Mouse (Mus musculus) erythroblast, adult 5-6 weeks (primary cell): Measurements from ENCODE around the gene Stpg1. TPM values are rescaled to one million over a fixed set of nuclear protein-coding genes. Genes with fewer than 3 reads are reported as not detected.

Experiments used
- ATAC-seq: replicated peaks from 2 replicates; pipeline ENCODE4 v1.8.0; 2016; ENCODE audit warnings: moderate number of reproducible peaks, mild to moderate bottlenecking, moderate TSS enrichment, inconsistent platforms; ENCODE audit not compliant: poor library complexity, low FRiP score, severe bottlenecking
- total RNA-seq, 2 experiments: library from RNA; stranded (forward) in 1 of 2; stranded (reverse) in 1 of 2; fragments of 150-400 nt in 1 of 2; fragments of 200-764, 138-1000 nt in 1 of 2; gene quantifications; 2 replicates each; pipeline versions ENCODE4 v1.2.3 to v1.2.4; 2015 to 2017; ENCODE audit warnings: low replicate concordance in 2 of 2

The Stpg1 gene
- total RNA-seq, 2 experiments from 2014 or later = not detected

DNA sequence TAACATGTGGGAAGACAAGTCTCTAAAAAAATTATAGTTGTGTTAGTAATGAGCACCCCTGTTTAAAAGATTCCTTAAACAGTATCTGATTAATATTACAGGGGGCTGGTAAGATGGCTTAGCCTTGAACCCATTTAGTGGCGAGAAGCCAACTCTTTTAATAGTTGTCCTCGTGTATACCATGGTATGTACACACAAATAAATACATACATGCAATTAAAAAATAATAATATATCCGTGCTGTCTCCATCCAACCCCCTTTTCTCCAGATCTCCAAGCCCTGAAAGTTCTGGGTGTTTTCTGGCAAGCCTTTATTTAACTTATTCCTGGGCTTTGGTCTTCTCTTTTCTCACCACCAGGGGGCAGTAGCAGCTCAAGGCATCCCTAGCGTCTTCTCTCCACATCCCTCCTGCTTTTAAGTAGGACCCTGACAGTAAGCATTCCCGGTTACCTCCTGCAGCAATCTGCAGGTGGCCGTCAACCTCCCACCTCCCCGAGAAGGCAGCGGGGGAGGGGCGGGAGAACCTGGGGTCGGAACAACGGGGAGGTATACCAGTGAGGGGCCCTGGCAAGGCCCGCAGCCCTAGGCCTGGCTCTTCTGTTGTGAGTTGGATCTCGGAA, 13.9 kb downstream of the Stpg1 start:
- peak; percentile 61 for ATAC-seq

DNA sequence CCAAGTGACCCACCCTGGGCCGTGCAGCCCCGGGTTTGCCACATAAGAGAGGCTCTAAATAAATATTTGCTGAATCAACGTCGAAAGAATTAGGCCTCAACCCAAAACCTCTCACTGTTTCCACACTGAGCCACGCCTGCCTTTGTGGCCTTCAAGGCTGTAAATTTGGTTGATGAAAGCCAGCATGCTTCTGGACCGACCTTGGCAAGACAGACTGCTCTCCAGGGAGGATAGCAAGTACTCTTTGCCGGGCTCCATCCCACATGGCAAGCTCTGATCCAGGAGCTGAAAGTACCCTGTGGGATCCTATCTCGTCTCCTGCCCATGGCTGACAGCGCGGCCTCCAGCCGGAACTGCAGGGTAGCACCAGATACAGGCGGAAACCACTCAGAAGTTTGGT, 14.9 kb downstream of the Stpg1 start:
- no peak for ATAC-seq

DNA sequence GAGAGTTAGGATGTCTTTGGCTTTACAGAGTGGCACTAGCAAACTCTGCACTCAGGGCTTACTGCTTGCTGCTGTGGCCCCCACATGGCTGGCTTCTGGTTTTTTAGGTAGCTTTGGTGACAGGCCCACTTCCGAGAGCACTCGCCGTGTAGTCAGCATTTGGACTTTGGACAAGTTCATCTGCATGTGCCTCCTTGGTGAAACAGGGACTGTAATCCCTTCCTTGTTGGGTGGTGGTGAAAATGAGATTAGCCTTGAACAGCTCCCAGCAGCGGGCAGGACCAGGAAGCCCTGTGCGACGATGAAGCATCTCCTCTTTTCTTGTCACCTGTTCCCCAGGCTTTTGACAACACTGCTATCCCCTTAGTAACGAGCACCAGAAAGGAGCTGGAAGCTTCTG, 19.3 kb downstream of the Stpg1 start:
- no peak for ATAC-seq

DNA sequence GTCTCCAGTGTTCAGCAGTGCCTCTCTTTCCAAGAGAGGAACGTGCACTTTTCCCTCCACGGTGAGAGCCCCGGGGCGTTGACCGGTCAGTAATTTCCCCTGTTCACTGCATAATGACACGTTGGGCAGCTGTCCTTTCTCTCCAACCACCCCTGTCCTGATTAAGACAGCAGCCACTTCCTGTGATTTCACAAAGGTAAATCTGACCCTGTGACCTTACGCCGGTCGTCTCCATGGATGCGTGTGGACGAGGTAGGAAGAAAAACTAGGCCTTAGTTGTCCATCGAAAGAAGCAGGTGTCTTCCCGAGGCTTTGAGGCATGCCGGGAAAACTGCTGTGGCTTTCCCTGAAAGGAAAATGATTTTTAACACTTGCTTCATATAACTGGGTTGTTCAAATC, 20.3 kb downstream of the Stpg1 start:
- no peak for ATAC-seq

DNA sequence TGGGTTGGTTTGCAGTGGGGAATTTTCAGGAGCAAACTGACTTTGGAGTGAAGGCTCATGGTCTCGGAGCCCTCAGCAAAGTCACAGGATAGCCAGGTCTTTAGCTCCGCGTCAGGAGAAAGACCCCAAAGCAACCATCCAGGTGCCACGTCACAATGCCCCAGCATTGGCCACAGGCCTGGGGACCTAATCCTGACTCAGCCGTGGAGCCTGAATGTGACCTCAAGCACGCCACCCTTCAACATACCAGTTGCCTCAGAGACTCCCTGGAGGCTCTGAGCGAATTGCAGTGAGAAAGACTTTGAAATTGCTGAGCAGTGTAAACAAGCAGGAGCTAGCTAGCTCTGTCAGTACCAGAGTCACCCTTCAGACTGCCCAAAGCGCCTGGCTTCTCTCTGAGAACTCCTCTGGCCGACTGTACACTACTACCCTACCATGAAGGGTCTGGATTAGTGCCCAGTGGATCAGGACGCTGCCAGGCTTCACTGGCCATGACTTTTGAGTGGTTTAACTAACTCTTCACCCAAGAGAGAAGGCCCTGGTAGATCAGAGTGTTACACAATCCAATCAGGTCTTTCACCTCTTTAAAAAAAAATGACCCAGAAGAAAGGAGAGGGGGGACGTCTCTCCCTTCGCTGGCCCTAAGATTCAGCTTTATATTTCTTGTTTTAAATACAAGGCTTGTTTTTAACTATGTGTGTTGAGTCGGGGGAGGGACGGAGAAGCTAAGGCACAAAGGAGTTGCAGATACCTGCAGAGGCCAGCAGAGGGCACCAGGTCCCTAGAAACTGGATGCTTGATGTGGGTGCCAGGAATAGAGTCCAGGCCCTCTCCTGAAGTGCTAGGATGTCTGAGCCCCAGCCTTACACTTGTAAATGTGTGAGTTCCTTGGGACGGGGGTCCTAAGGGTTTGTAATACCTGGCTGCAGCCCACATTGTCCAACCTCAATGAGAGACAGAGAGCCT, 22.0 kb downstream of the Stpg1 start:
- ATAC-seq = peak; percentile 66; the same call in 1 of the 2 replicates

DNA sequence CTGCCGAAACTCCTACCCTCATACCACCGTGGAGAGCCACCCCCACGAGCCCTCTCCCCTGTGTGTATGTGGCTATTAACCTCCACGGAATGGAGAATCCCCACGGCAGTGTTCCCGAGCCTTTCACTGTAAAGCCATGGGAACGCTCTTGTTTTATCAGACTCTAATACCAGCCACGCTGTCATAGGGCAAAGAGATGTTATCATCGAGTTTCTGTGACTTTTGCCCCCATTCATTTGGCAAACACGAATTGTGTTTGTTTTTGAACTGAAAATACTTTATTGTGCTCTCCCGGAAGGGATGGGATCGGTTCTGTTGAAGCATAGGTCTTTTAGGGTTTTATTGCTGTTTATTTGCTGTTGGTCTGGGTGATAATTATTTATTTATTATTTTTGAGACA, 23.5 kb downstream of the Stpg1 start:
- no peak for ATAC-seq

DNA sequence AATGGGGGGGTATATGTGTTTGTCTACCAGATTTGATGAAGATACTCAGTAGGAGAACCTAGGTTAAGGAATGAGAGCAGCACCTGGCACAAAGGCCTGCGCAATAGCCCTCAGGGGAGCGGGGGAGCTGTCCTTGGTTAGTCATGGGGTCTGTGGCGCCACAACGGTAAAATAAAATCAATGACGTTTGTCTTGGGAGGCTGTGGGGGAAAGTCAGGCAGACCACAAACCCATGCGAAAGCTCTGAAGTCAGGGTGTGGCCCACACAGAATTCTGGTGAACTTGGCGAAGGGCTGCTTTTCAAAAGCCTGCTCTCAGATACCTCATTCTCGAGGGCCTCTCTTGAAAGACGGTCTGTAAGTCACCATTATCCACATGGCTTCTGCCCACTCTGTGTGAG, 25.8 kb downstream of the Stpg1 start:
- no peak for ATAC-seq

DNA sequence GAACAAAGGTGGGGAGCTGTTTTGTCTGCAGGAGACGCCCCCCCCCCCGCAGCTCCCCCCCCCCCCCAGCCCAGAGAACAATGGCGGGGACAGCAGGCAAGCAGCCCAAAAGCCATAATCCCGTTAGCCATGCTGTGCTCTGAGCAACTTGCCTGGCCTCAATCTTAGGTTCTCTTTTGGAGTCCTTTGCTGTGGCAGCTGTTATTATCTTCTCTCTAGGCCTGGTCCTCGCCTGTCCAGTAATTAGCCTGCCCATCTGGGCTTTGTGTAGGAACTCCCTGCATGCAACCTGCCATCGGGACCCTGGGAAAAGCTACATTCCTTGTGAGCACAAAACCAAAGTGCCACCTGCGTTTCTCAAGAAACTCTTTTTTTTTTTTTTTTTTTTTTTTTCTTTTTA, 29.3 kb downstream of the Stpg1 start:
- ATAC-seq = no peak

DNA sequence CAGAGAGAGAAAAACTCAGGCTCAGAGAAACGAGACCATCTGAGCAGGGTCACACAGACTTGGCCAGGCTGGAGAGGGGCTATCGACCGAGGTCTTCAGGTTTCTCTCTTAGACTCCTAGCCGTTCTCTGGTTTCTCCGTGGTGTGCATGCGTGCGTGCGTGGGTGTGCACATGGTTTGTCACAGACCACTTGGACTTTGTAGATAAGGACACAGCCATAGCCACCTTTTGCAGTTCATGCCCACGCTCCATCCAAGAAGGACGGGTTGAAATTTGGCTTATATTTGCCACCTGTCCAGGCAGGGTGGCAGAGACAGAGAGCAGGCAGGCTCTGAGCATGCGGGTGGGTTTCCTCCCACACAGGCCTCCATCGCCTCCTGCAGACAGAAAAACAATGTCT, 30.5 kb downstream of the Stpg1 start:
- no peak for ATAC-seq

DNA sequence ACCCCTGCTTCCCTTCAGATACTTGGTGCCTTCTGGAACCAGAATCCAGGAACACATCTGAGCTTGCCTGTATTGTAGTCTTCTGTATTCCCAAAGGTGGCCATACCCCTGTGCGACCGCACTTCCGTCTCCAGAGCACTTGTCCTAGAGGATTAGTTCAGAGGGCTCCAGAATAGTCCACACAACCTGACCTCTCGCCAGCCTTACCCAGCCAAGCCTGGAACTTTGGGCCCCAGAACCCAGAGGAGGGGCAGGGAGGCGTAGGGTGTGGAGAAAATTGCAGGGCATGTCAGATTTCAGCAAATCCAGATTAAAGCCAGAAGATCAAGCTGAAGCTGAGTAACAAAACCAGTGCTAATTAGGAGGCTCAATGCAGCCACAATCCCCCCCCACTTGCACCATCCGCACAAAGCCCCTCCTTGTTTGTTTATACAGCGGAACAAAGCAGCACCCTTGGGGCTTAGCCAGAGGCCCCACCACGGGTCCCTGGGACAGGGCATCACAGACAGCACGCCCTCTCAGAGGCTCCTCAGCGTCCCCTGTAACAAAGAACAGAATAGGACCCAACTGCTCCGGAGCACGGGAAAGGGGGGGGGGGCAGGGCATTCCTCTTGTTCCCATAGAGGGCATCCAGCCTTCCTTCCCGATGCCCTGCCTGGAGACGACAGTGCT, 31.6 kb downstream of the Stpg1 start:
- ATAC-seq = no peak

DNA sequence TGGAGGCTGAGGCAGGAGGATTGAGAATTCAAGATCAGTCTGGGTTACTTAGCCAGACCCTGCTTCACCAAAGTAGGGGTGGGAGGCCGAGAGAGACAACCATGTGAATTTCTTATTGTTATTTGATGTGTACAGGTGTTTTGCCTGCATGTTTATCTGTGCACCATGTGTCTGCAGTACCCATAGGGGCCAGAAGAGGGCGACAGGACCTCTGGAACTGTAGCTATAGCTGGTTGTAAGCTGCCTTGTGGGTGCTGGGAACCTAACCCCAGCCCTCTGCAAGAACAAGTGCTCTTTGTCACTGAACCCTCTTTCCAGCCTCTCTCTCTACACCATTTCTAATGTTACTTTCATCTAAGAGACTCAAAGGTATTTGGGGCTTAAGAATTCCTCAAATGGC, 35.7 kb downstream of the Stpg1 start:
- no peak for ATAC-seq

DNA sequence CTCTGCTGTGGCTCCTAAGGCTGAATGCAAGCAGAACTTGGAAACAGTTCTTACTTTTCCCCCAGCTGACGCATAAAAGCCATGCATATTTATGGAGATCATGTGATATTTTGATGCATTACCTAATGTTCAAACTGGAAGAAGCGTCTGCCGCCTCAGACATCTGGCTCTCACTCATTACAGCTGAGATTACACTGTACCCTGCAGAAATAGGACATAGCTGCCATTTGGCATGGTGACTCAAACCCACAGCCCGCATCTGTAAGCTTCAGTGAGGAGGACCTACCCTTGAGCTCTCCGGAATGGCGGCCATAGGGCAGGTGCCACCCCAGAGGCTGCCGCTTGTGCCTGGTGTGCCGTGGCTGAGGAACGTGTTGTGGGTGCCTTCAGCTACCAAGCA, 36.6 kb downstream of the Stpg1 start:
- no peak for ATAC-seq

DNA sequence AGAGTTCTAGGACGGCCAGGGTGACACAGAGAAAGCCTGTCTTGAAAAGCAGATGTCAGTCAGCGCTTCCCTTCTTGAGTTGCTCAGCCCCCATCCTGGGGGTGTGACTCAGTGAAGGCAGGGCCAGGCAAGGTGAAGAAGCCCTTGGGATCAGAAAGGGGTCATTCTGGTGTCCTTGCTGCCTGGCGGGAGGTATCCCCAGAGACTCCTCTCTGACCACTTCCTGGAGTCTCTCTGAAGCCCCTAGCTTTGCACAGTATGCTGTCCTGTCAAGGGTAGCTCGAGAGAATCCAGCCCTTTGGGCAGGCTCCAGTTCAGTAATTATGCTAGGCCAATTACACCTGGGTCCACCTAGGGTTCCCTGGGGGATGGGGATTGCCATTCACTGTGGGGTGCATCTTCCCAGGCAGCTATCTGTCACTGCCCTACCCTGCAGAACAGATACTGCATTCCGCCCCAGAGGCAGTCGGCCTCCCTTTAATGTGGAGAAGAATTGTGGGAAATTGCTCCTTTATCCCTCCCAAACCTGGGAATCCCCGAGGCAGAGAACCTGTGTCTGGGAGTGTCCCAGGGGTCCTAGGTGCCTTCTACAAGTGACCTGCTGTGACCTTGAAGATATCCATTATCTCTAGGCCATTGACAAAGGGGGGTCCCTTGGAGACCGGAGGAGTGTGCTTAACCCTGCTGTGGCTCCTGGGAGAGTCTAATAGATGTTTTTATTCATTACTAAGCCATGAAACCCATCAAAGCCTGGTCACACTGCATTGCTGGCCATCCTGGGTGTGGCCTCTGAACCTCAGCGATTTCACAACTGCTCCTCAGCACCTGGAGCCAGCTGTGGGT, 37.4 kb downstream of the Stpg1 start:
- no peak for ATAC-seq

DNA sequence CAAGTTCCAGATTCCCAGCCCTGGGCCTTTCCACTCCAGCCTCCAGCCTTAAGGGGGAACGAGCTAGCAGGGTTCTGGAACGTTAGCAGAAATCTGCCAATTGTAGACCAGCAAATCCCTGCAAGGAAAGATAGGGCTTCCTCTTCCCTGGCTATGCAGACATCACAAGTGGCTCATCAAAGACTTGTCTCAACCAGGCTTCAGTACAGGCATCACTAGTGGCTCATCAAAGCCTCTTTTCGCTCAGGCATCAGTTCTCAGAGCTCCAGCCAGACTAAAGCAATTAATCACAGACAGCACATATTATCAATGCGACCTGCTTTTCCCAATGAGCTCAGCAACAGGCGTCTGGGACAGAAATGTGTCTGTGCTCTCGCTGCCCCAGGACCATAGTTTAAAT, 38.4 kb downstream of the Stpg1 start:
- no peak for ATAC-seq

DNA sequence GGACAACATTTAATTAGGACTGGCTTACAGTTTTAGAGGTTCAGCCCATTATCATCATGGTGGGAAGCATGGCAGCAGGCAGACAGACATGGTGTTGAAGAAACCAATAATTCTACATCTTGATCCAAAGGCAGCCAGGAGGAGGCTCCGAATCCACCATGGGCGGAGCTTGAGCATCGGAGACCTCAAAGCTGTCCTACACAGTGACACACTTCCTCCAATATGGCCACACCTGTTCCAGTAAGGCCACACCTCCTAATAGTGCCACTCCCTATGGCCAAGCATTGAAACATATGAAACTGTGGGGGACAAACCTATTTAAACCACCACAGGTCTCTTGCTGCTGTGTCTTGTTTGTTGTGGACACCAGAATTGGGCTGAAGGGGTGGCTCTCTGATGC, 40.4 kb downstream of the Stpg1 start:
- ATAC-seq = no peak

DNA sequence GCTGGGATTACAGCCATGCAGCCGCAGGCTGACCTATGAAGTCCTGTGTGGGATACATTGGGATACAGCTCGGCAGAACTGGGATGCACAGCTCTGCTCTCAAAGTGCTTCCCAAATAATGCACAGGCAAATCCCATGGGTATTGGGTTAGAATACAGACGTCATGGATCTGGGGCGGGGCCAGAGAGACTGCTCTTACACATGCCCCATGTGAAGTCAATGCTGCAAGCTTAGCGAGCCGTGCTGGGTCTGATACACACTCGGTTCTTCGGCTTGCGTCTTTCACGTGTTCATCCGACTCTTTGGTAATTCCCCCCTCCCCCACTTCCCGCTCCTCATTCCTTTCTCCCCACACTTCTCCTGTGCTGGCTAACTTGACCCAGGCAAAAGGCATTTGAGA, 44.5 kb downstream of the Stpg1 start:
- no peak for ATAC-seq

DNA sequence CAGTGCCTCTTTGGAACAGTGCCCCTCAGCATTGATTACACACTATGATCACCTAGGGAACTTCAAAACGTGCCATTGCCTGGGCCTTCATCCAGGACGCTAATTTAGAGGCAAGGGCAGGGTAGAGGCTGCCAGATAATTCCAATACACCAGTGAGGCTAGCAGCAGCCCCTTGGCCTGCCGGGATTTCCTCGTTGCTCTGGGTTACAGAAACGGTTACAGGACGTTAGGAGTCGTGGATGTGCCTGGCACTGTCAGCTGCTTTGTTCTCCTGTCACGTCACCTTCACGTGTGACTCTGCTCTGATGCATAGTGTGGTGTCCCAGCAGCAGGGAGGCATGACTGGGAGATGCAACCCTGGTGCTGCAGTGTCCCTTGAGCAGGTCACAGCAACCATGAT, 45.5 kb downstream of the Stpg1 start:
- no peak for ATAC-seq

DNA sequence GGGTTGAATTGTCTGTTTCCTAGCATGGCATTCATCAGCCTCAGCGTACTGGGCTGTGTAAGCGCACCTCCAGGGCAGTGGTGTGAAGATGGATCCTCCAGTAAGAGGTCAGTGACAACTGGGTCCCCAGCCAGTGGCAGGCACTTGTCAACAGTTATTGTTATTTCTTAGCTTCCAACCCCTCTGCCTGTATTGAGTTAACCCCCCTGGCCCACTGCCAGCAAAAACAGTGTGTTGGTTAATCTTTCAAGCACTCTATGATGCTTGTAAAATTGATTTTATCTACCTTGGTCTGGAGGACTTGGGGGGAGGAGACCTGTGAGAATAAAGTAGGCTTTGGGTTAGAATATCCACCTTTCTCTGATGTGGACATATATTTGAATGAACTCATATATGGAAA, 49.7 kb downstream of the Stpg1 start:
- ATAC-seq = no peak

DNA sequence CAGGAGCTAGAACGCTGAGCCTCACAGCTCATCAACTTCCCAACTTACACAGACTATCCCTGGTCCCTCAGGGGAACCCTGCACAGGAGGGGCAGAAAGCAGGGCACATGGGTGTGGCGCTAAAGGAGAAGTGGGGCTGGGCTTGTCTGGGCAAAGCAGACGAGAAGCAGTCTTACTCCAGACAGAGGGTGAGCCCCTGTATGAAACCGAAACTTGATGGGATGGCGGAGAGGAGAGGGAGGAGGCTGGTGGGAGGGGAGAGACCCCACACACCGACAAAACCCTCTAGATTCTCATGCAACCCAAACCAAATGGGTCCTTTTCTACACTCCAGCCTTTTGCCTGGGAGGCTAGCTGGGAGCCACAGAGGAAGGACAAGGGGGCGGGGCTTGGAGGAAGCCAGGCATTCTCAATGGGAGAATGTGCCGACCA, 50.5 kb downstream of the Stpg1 start:
- ATAC-seq = no peak

DNA sequence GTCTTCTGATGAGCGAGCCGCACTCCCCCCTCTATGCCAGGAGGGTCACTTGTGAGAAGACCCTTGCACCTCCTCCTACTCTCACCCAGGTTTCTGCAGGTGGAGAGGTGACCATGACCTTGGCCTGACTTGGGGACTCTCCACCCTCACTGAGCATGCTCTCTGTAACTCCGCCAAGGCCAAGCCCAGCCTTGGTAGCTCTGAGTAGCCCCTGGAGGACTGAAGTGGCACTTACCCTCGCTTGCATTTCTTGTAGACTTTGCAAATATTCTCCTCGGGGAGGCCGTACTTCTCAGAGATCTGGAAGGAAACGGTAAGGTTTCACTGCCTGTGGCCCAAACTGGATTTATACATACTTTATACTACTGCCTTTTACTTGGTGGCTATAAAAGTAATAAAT, 51.4 kb downstream of the Stpg1 start:
- ATAC-seq = no peak
